Mouse (Mus musculus) layer of hippocampus, postnatal 14 days (tissue): ENCODE measurements around the gene Lbh. TPM values are rescaled to one million over a fixed set of nuclear protein-coding genes. Genes with fewer than 3 reads are reported as not detected.
A peak's percentile ranks its signal among the peaks of the same experiment; 100 is the strongest.

Experiments used
- DNase-seq, 2 experiments: peaks; one replicate each; pipeline ENCODE4 v3.0.0; 2021 to 2022; ENCODE audit warnings: low spot score in 2 of 2, mixed read lengths in 1 of 2
- total RNA-seq, 2 experiments: library from RNA; stranded (reverse); gene quantifications; 2 replicates each; pipeline ENCODE4 v1.2.3; 2021

Gene Lbh
- total RNA-seq, 2 experiments from 2014 or later, result 41.2 to 44.2 TPM

DNA sequence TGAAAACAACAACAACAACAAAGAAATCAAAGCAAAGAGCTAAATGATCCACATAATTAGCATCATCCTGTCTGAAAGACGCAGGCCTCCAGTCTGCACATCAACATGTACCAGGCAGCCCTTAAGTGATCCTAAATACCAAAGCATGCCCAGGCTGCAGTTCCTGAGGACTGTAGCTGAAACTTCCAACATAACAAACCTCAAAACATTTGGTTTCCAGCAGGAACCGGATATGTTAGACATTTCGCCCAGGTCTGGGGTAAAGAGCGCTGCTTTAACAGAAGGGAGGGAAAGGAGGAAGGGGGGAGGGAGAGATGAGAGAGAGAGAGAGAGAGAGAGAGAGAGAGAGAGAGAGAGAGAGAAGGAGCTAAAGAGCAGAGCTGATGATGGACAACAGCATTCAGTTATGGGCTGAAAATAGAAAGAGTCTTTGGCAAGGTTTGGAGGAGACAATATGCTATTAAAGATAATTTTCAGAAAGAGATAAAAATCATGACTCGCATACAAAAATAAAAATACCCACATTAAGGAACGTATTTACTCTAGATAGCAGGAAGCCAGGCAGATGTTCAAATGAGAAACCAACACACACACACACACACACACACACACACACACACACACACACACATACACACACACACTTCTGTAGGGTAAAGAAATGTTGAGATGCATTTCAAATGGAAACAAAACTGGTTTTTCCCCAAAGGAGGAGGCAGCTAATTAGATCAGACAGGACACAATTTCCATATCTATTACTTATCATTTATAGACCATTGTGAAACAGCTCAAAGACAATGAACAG lies 49.5 kb downstream of the Lbh start:
- DNase-seq, result no peak

DNA sequence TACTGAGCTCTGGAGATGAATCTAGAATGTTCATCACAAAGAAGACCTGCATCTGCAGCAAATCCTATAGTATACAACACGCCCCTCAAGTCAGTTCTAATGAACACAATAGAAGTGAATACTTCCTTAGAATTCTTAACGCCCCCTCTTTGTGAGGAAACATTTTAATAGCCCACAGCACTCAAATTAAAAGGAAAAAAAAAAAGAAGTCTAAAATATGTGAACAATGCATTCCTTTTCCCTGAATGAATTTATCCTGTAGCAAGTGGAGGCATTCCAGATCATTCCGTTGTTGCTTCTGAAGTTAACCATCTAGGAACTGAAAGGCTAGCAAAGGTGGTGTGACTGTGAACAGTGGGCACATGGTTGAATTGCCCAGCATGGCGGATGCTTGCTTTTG lies 50.6 kb downstream of the Lbh start:
- no peak for DNase-seq

DNA sequence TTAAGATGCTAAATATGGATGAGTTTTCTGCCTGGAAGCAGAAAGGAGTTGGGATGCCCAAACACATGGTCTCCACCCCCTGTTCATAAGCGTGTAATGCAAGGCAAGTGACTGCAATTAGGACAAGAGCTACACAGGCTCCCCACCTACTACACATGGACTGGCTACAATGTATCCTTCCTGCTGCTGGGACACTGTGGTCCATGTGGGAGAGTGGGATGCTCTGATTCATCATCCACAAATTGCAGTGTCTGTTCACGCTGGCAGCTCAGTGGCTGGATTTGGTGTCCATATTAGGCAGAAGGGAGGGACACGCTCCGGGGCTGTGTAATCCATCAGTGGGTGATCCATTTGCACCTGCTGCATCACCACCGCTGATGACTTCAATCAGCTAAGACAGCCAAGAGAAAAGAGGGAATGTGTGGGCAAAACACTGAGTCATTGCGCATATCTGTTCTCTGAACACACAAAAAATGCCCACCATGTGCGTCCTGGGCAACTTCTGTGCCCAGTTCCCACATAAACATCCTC lies 52.6 kb downstream of the Lbh start:
- DNase-seq, result peak; percentile 57 to 67

GRCm38 (mm10) chr17:72973041-72973440 lies 54.9 kb downstream of the Lbh start:
- no peak for DNase-seq

DNA sequence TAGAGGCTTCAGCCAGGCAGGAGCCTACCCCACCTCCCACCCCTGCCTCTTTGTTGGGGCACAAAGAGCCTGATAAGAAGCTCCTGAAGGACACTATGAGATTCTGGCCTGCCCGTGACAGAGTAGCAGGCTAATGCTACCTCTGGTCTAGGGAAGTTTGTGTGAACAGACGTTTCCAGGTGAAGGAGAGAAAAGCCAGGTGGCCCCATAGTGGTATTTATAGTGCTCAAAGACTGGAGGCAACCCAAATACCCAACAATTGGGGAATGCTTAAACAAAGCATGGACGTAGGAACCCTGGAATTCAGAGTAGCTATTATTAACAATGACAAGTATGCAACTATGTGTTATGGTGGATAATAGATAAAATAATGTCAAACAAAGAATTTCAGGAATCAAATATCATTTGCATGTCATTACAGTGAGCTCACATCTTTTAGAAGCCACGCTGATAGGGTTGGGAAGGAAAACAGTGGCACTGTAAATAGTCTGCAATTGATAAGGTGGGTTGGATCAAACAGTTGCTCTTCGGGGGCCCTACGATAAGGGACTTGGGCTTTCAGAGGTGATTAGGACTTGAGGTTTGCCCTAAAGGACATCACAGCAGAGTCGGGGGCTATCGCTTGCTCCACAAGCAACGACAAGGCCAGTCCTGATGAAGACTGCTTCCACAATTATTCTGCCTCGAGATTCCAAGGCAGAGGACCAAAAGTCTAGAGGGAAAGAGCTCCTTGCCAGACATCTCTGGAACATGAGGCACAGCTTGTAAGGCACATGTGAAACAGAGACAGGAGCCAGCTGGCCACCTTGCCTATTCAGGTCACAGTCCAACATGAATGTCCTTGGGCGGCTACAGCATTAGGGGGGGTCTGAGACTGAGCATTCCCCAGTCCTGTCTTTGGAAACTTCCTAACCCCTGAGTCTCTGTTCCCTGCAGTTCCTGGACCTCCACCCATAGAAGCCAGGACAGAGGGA lies 58.4 kb downstream of the Lbh start:
- DNase-seq, result no peak

DNA sequence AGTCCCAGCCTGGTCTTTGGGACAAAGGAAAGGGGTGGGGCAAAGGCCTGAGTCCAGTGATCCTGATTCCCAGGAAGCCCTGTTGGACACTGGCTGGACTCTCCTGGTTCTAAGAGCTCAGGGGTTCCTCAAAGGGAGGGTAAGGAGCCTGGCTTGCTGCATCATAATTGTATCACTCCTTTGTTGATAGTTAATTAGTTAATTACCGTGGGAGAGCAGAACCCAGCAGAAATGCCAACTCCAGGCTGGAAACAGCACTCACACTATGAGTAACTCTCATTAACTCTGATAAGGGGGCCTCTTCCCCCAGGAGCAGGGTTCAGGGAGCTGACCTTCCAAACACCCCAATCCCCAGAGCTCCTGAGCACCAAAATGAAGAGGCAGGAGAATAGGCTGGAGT lies 59.5 kb downstream of the Lbh start:
- DNase-seq, result no peak

- DNase-seq, result no peak
Measured at GRCm38 (mm10) chr17:72982156-72982555, 64.1 kb downstream of the Lbh start.

- DNase-seq, result no peak
Measured at GRCm38 (mm10) chr17:72983471-72983870, 65.4 kb downstream of the Lbh start.

GRCm38 (mm10) chr17:72989025-72989424 lies 70.9 kb downstream of the Lbh start:
- DNase-seq, result peak in 1 of 2 experiments; percentile 34

Other genes with a start within 250 kb of the Lbh start
- gene Ypel5, start 81.9 kb upstream of the Lbh start, total RNA-seq, result 10 to 100 TPM; 62.9 to 66.0 TPM
- 10 to 100 TPM; 33.8 to 37.2 TPM for gene Lclat1, start 189.7 kb downstream of the Lbh start, total RNA-seq